Mouse (Mus musculus) granulocyte monocyte progenitor cell, adult 5-6 weeks (primary cell): ENCODE measurements around the gene Mfsd7a. TPM values are rescaled to one million over a fixed set of nuclear protein-coding genes. Genes with fewer than 3 reads are reported as not detected.

ENCODE experiments used
- ATAC-seq: replicated peaks from 2 replicates; pipeline ENCODE4 v1.8.0; 2016; ENCODE audit warnings: mild to moderate bottlenecking, moderate TSS enrichment, inconsistent platforms; ENCODE audit not compliant: poor library complexity, severe bottlenecking
- total RNA-seq, 2 experiments: library from RNA; stranded (forward) in 1 of 2; stranded (reverse) in 1 of 2; fragments of 200-712, 200-1000 nt in 1 of 2; fragments of >200 nt in 1 of 2; fragmentation: Nextera tagmentation in 1 of 2; gene quantifications; 2 replicates each; pipeline ENCODE4 v1.2.3; 2014 to 2017

The Mfsd7a gene
- total RNA-seq, 2 experiments from 2014 or later, result 1.1 to 2.0 TPM

DNA sequence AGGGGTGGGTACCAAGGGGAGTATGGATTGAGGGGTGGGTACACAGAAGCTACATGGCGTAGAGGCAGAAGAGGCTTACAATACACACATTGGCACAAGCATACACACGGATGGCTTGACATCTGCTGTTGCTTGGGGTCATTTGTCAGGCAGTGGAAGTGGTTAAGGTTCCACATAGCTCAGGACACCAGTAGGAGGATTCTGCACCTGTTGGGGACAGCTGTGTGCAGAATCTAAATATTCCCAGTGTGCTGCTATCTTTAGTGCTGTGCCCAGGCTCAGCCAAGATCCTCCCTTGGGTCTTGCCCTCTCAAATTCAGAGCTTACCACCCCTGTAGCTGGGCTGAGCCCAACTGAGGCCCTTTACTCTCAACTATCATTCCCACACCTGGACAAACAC is 12.6 kb downstream of the Mfsd7a start:
- ATAC-seq, result no peak

DNA sequence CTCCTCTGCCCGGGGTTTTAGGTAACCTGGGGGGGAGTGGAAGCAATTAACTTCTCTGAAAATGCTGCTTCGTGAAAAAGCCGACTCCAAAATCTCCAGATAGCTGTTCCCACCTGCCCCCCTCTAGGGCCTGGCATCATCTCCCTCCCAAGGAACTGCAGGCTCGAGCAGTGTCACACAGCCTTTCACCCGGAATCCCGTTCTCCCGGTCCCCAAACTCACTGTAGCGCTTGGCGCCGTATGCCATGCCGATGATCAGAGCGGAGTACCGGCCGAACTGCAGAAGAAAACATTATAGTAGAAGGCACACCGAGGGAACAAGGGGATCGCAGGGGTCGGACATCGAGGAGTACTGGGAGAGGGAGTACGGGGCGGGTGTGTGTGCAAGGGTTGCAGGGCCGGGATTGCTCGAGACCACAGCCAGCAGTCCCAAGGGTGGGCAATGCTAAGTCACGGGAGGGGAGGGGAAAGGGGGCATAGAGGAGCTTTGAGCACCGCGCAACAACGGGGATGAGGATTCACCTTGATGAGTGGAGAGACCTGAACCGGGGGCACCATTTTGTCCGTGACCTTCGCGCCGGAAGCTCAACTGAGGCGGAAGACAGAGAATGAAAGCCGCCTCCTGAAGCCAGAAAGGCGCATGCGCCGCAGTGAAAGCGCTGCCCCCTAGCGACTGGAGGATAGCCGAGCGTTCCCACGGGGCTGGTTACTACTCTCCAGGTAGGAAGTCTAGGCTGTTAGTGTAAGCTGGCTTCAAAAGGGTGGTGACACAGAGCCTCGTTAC is 14.7 kb downstream of the Mfsd7a start, which contains the start of gene Atp5k:
Atp5k (minus strand) TSS at position 645 of the 784 bp plus-strand sequence.
- ATAC-seq, result peak; percentile 98

DNA sequence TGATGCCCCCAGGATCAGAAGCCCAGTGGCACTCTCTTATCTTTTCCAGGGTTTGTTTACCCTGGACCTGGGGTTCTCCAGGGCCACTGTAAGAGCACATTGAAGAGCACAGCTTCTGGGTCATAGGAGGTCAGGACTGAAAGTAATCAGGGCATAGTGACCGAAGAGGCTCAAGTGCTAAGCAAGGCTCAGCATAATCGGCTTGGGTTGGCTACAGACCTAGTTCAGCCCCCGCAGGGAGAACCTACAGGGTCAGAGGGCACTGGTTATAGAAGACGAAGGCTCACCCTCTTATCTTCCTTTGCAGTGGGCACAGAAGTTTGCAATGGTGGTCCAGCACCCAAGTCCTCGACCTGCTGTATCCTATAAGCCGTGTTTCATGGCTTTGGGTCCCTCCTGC is 17.5 kb downstream of the Mfsd7a start:
- no peak for ATAC-seq

- peak; percentile 93 for ATAC-seq
Observed at GRCm38 (mm10) chr5:108427186-108427585, 21.5 kb downstream of the Mfsd7a start.

- no peak for ATAC-seq
Observed at GRCm38 (mm10) chr5:108423427-108423826, 25.3 kb downstream of the Mfsd7a start.

DNA sequence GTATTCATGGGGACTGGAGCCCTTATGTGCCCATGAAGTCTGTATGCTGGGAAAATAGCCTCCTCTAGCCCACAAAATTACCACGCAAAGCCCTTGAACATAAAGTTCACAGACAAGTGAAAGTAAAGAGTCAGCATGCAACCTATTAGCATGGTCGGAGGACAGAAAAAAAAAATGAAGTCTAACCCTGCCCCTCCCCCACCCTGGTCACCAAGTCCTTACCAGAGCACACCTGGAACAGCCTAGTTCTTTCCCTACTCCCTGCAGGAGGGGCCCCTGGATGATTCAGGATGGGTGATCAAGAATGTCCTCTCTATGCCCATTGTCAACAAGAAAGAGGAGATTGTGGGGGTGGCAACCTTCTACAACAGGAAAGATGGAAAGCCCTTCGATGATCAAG is 25.9 kb downstream of the Mfsd7a start:
- no peak for ATAC-seq

- peak; percentile 87 for ATAC-seq
Observed at GRCm38 (mm10) chr5:108414711-108415110, 34.0 kb downstream of the Mfsd7a start.

GRCm38 (mm10) chr5:108406977-108407376 is 41.7 kb downstream of the Mfsd7a start:
- ATAC-seq, result no peak

DNA sequence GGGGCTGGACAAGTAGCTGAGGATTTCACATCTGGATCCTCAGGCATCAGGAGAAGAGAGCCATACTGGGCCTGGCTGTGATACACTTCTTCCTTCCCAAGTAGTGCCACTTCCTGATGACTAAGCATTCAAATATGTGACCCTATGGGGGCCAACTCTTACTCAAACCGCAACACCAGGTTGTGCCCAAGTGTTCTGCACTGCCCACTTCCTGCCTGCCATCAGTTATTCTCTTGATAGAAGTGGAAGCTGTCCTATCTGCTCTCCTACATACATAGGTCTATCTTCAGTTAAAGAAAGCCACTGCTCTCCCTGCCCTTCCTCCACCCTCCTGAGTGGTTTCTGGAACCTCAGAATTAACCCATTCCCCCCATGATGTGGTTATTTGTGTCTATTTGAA is 43.2 kb downstream of the Mfsd7a start:
- ATAC-seq, result peak; percentile 94

DNA sequence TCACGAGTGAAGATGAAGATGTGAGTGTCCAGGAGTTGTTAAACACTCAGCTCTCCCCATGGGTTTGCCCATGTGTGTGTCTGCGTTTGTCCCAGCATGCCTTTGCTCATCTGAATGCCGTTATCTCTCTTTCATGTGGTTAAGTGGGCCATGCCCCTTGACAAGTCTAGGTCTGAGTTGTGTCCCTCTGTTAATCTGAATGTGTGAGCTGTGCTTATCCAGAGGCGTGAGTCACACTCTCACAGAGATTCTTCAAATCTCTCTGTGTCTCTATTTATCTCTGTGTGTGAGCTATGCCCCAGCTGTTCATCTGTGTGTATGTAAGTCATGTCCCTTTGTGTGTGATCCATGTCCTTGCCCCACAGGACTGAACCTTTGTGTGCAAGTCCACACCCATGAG is 45.2 kb downstream of the Mfsd7a start:
- no peak for ATAC-seq

Other genes starting within 250 kb of the Mfsd7a start
- 61.9 and 64.0 TPM in 2 replicates for gene Dr1, start 180.0 kb downstream of the Mfsd7a start, total RNA-seq (2014; fragmentation: Nextera tagmentation)
- gene Dr1, start 180.0 kb downstream of the Mfsd7a start, total RNA-seq (2017), result 62.9 and 71.9 TPM in 2 replicates
- 5.6 and 7.7 TPM in 2 replicates for gene Pigg, start 136.3 kb downstream of the Mfsd7a start, total RNA-seq (2014; fragmentation: Nextera tagmentation)
- 5.5 and 6.1 TPM in 2 replicates for gene Pigg, start 136.3 kb downstream of the Mfsd7a start, total RNA-seq (2017)
- gene Gm42517, start 81.0 kb downstream of the Mfsd7a start, total RNA-seq (2014; fragmentation: Nextera tagmentation), result not detected in 2 replicates
- gene Gm42517, start 81.0 kb downstream of the Mfsd7a start, total RNA-seq (2017), result not detected in 2 replicates
- gene Pde6b, start 60.5 kb downstream of the Mfsd7a start, total RNA-seq (2014; fragmentation: Nextera tagmentation), result not detected in 2 replicates
- not detected in 2 replicates for gene Pde6b, start 60.5 kb downstream of the Mfsd7a start, total RNA-seq (2017)
- gene Atp5k, start 14.4 kb downstream of the Mfsd7a start, total RNA-seq (2014; fragmentation: Nextera tagmentation), result 336 and 382 TPM in 2 replicates
- gene Atp5k, start 14.4 kb downstream of the Mfsd7a start, total RNA-seq (2017), result 162 and 258 TPM in 2 replicates
- gene Pcgf3, start 12.3 kb upstream of the Mfsd7a start, total RNA-seq (2014; fragmentation: Nextera tagmentation), result 16.7 and 19.0 TPM in 2 replicates
- gene Pcgf3, start 12.3 kb upstream of the Mfsd7a start, total RNA-seq (2017), result 9.5 and 9.9 TPM in 2 replicates
- gene Cplx1, start 101.1 kb upstream of the Mfsd7a start, total RNA-seq (2014; fragmentation: Nextera tagmentation), result not detected in 2 replicates
- not detected in 2 replicates for gene Cplx1, start 101.1 kb upstream of the Mfsd7a start, total RNA-seq (2017)
- gene Gak, start 180.9 kb upstream of the Mfsd7a start, total RNA-seq (2014; fragmentation: Nextera tagmentation), result 78.7 and 82.2 TPM in 2 replicates
- 91.8 and 111 TPM in 2 replicates for gene Gak, start 180.9 kb upstream of the Mfsd7a start, total RNA-seq (2017)
- 24.4 and 29.3 TPM in 2 replicates for gene Tmem175, start 180.9 kb upstream of the Mfsd7a start, total RNA-seq (2014; fragmentation: Nextera tagmentation)
- gene Tmem175, start 180.9 kb upstream of the Mfsd7a start, total RNA-seq (2017), result 11.0 and 17.6 TPM in 2 replicates
- 13.3 and 18.6 TPM in 2 replicates for gene Idua, start 211.4 kb upstream of the Mfsd7a start, total RNA-seq (2014; fragmentation: Nextera tagmentation)
- 5.9 and 6.4 TPM in 2 replicates for gene Idua, start 211.4 kb upstream of the Mfsd7a start, total RNA-seq (2017)
- gene Dgkq, start 220.8 kb upstream of the Mfsd7a start, total RNA-seq (2014; fragmentation: Nextera tagmentation), result 9.3 and 9.5 TPM in 2 replicates
- gene Dgkq, start 220.8 kb upstream of the Mfsd7a start, total RNA-seq (2017), result 8.3 and 9.1 TPM in 2 replicates
- not detected in 2 replicates for gene Slc26a1, start 226.7 kb upstream of the Mfsd7a start, total RNA-seq (2014; fragmentation: Nextera tagmentation)
- 0.10 TPM in 1 of 2 replicates, not detected in the other for gene Slc26a1, start 226.7 kb upstream of the Mfsd7a start, total RNA-seq (2017)
- 2.0 and 5.1 TPM in 2 replicates for gene Fgfrl1, start 243.5 kb upstream of the Mfsd7a start, total RNA-seq (2014; fragmentation: Nextera tagmentation)
- gene Fgfrl1, start 243.5 kb upstream of the Mfsd7a start, total RNA-seq (2017), result 0.86 and 1.5 TPM in 2 replicates